Mouse (Mus musculus) gastrocnemius, postnatal 36 days (tissue): ENCODE measurements around the gene Jhy. TPM values are rescaled to one million over a fixed set of nuclear protein-coding genes. Genes with fewer than 3 reads are reported as not detected.
A peak's percentile ranks its signal among the peaks of the same experiment; 100 is the strongest.

Experiments
- DNase-seq, 2 experiments: peaks; one replicate each; pipeline ENCODE4 v3.0.0; 2022
- intact Hi-C: fragments of 180-260 bp; cut with DNase I; formaldehyde crosslinking; loops from one replicate; pipeline ENCODE4 v1.15.1; 2025
- long read RNA-seq, 2 experiments: library from polyadenylated mRNA; stranded (forward); transcript quantifications; one replicate each; pipeline ENCODE4 v2.0.0; 2021
- total RNA-seq, 2 experiments: library from RNA; stranded (reverse); gene quantifications; 2 replicates each; pipeline ENCODE4 v1.2.3; 2021

Jhy gene
- total RNA-seq, result not detected
- long read RNA-seq, experiment 1, result 0 reads
- long read RNA-seq, experiment 2, result 0 reads

GRCm38 (mm10) chr9:40963586-40964417 lies at the start of gene Jhy:
Gene Jhy, minus strand, starts transcription at chr9:40964118.
- DNase-seq, result no peak
- intact Hi-C loops, result no loop called here

GRCm38 (mm10) chr9:41012456-41012855 lies 48.5 kb upstream of the Jhy start:
- intact Hi-C loops, result no loop called here
- DNase-seq, result no peak

- intact Hi-C loops, result no loop called here
- DNase-seq, result no peak
Measured at GRCm38 (mm10) chr9:41011512-41012436, 47.9 kb upstream of the Jhy start.

DNA sequence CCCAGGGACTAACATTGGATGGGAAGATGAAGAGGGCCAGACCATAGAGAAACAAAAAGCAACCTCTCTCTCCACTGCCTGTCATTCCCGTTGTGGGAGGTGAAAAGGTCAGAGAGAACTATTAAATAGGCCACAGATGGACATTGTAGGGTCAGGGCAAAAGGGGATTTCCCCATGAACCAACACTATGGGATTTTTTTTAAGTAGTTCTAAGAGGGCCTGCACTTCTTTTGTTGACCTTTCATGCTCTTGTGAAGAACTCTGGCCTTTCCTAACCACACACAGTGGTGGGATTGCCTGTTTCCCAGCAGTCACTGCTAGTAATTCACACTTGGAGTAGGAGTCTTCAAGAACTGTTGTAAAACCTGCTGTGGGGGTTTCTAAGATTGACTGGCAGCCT lies 43.9 kb upstream of the Jhy start:
- intact Hi-C loops, result no loop called here
- DNase-seq, result no peak

GRCm38 (mm10) chr9:41004415-41004814 lies 40.5 kb upstream of the Jhy start, which contains the start of gene Crtam:
Gene Crtam, minus strand, starts transcription at chr9:41004628.
- DNase-seq, result no peak
- intact Hi-C loops, result no loop called here

DNA sequence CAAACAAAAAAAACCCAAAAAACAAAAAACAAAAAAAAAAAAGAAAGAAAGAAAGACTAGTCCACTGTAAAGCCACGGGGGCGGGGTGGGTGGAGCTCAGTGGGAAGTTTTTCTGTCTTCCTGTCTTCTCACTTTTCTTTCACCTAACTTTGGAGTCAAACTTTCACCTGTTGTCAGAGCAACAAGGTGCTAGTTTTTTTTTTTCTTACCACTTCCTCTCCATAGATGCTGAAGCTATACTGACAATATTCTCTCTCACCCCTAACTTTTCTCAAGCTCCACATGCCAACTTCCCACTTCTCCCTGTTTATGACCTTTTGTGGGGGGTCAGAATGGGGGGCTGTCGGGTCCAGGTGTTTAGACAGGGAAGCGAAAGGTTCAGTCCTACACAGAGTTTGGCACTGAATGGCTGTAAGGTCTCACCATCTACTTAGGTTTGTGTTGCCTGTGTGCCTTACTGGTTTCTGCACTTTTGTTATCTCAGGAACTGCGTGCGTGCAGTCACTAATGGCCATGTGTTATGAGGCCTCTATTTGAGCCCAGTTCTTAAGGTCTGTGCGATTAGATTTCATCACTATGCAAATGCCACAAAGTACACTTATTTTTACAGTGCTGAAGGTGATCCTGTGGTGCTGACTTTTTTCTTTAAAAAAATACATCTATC lies 33.3 kb upstream of the Jhy start:
- intact Hi-C loops, result no loop called here
- no peak for DNase-seq

GRCm38 (mm10) chr9:40994075-40994474 lies 30.2 kb upstream of the Jhy start:
- DNase-seq, result no peak
- intact Hi-C loops, result loop anchor here (5.0 kb wide), 1 partner anchor 33 kb away; no protein-coding TSS in a partner anchor

DNA sequence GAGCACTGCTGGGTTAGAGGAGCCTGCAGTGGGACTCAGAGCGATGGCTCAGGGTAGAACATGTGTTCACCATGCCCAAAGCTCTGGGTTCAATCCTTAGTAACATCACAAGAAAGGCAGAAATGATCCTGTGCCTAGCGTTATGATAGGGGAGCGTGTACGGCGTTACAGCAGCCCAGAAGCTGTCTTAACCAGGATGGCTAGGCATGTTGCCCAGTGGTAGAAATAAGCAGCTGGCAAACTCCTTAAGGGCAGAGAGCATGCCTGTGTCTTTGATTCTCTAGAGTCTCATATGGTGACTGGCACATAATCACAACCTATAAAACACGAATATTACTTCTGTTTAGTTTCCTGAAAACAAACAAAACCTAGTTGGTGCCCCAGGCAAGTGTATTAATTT lies 27.6 kb upstream of the Jhy start:
- DNase-seq, result no peak
- intact Hi-C loops, result loop anchor here (2.0 to 5.0 kb wide), 2 partner anchors 36 to 199 kb away; no protein-coding TSS in a partner anchor

DNA sequence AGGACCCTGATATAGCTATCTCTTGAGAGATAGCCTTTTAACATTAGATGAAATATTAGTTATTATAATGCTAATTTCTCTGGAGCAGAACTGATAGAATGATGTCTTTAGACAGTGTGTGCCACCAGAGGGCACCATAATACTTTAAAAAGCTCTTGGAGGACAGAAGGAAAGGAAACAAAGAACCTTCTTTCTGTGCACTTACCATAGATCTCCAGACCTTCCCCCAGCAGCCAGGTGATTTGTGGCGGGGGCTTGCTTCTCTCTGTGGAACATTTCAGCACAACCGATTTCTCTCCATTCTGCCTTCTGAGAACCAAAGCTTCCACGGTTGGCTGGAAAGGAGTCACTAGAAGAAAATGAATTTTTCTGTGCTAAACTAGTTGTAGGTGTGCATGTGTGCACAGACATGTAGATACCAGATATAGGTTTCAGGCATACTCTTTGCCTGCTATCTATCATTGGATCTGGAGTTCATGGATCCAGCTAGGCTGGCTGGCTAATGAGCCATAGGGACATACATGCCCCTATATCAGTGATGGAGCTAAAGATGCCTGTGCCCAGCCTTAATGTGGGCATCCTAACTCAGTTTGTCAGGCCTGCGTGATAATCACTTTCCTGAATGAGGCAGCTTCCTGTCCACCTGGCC lies 26.1 kb upstream of the Jhy start:
- DNase-seq, result peak in 1 of 2 experiments; percentile 22
- intact Hi-C loops, result loop anchor here (2.0 to 5.0 kb wide), 2 partner anchors 37 to 201 kb away; no protein-coding TSS in a partner anchor

DNA sequence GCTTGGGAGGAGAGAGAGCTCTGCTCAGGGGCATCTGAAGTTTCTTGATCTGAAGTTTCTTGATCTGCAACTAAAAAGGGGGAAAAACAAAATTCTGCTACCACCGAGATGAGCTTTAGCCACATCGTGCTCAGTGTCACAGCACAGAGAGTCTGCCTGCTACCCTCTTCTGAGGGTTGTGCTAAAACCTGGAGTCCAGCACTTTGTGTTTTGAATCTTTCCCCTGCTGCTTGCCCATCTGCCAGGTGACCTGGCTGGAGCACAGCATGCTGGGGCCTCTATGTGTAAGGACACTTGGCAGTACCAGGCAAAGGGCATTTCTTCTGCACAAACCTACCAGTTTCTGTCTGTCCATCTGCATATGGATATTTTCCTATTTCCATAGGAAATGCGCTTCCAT lies 20.4 kb upstream of the Jhy start:
- DNase-seq, result no peak
- intact Hi-C loops, result no loop called here

- DNase-seq, result no peak
- intact Hi-C loops, result no loop called here
Measured at GRCm38 (mm10) chr9:40983758-40984157, 19.8 kb upstream of the Jhy start.

- DNase-seq, result no peak
- intact Hi-C loops, result no loop called here
Measured at GRCm38 (mm10) chr9:40982480-40982879, 18.6 kb upstream of the Jhy start.

DNA sequence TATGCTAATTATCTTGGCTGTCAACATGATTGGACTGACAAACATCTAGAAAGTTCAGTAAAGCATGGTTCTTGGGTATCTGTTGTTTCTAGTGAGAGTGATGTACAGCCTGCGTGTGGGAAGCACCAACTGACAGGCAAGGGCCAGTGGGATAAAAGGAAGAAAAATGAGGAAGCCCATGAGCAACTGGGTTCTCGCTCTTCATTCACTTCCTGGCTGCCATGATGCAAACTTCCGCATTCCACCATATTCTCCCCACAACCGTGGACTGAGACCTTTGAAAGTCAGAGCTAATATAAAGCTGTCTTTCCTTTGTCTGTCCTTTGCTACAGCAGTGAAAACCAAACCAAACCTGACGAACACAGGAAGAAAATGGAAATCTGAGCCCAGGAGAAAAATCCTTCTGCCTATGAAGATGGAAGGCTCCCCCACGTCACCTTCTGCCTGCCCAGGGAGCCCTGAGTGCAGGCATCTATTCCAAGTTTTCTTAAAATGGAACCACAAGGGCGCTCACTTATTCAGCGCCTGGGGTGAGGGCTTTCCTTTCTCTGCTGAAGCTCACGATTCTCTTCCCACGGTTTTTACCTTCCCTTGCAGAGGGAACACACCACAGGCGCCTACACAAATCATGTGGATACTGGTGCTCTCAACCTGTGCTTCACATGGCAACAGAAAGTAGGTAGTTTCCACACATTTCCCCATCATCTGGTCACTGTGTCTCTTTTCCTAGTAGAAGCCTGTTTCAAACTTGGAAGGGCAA lies 10.3 kb upstream of the Jhy start:
- intact Hi-C loops, result no loop called here
- DNase-seq, result no peak

- no peak for DNase-seq
- intact Hi-C loops, result no loop called here
Measured at GRCm38 (mm10) chr9:40964418-40964714, 448 bp upstream of the Jhy start.

DNA sequence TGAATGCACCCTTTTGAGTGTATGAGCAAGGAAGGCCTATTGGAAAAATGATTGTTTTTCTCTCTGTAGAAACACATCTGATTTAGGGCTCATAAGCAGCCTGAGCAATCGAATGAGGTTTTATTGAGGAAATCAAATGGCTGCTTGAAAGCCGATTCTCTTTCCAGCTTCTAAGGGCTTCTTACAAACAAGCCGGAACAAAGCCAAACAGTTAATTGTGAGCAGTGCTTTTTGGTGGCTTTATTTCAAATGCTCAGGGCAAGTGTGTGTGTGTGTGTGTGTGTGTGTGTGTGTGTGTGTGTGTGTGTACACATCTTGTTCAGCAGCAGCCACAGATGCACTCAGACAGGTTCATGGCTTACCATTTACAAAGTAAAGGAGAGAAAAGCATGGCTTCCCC lies 2.5 kb downstream of the Jhy start:
- intact Hi-C loops, result no loop called here

GRCm38 (mm10) chr9:40949039-40949615 lies 14.8 kb downstream of the Jhy start:
- no peak for DNase-seq
- intact Hi-C loops, result no loop called here

More for the DNA sequence above, 2.5 kb downstream of the Jhy start:
- no peak for DNase-seq

DNA sequence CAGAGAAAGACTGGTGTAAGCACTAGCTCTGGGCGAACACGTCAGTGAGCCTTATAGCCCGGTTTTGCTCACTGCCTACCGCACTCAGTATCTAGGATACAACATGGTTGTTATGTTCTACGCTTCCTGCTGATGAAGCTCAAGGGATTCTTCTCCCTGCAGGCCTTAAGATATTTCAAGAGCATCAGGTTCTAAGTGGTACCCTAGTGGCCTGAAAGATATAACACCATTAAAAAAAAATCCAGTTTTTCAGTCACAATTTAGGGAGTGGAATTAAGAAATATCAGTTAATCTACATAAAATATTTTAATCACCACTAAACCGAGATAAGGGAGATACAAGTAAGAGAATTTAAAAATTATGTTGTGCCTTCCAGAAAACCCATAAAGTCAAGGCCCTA lies 15.4 kb downstream of the Jhy start:
- DNase-seq, result no peak
- intact Hi-C loops, result no loop called here

GRCm38 (mm10) chr9:40947131-40947530 lies 16.8 kb downstream of the Jhy start:
- DNase-seq, result no peak
- intact Hi-C loops, result no loop called here

GRCm38 (mm10) chr9:40937425-40937824 lies 26.5 kb downstream of the Jhy start:
- DNase-seq, result no peak
- intact Hi-C loops, result loop anchor here (5.0 kb wide), 1 partner anchor 105 kb away; no protein-coding TSS in a partner anchor
